Mouse (Mus musculus): ENCODE results near the gene Dcp1a.

The Dcp1a gene

DNA sequence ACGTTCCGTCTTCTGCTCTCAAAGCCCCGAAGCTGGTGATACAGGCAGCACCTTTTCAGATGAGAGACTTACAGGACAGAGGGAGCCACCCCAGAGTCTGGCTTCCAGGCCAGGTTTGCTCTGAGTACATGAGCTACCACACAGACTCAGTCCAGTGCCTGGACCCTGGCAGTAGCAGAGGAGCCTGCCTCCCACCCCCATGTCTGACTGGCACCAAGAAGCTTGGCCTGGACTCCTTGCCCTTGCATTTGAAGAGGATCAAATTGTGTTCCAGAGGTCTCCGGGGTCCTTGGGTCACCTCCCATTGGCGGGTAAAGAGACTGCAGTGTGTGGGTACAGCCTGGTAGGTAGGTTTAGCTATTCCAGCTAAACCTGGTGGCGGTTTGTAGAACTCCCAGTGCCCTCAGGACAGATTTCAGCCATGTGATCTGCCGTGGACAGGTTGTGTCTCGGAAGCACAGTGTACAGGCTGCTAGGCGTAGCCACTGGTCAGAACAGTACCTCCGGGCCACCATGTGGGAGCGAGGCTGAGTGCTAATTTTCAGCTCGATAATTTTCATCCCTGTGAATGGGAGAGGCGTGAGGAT, 81.6 kb downstream of the Dcp1a start:
- DNase-seq (ENCODE audit: low read depth): no peak

- DNase-seq (ENCODE audit: low read depth): no peak
Measured at GRCm38 (mm10) chr14:30561470-30562187, 82.3 kb downstream of the Dcp1a start.

DNA sequence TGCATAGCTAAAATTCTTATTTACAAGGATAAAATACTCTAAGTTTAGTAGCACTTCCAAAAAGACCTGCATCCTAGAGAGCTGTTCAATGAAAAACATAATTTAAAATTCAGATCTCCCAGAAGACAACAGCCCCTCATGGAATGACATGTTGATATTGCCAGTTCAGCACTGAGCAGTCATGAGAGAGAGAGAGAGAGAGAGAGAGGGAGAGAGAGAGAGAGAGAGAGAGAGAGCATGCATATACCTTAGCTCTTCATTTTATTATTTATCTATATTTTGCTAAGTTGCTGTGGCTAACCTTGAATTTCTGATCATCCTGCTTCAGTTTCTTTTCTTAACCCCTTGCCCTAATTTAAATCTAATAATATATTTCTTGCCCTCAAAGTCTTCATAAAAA, 83.0 kb downstream of the Dcp1a start:
- DNase-seq (ENCODE audit: low read depth): no peak

- DNase-seq (ENCODE audit: low read depth): peak; percentile 80
Measured at GRCm38 (mm10) chr14:30564451-30564850, 85.1 kb downstream of the Dcp1a start.

DNA sequence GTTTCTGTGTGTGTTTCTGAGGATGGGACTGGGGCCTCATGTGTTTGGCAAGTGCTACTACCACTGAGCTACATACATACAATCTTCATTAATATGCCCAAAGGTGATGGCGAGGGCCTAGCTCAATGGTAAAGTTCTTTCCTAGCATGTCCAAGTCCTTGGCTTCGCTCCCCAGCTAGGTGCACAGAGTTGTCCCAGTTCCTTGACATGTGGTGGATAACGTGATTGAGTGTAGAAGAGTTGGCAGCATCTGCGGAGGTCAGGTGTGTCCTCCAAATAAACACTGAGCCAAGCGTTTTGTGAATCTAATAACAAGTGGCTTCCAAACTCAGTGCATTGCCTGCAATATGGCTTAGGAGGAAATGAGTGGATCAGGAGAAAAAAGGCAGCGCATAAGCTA, 87.0 kb downstream of the Dcp1a start:
- no peak for DNase-seq (ENCODE audit: low read depth)

- DNase-seq (ENCODE audit: low read depth): no peak
Measured at GRCm38 (mm10) chr14:30568016-30568415, 88.7 kb downstream of the Dcp1a start.

DNA sequence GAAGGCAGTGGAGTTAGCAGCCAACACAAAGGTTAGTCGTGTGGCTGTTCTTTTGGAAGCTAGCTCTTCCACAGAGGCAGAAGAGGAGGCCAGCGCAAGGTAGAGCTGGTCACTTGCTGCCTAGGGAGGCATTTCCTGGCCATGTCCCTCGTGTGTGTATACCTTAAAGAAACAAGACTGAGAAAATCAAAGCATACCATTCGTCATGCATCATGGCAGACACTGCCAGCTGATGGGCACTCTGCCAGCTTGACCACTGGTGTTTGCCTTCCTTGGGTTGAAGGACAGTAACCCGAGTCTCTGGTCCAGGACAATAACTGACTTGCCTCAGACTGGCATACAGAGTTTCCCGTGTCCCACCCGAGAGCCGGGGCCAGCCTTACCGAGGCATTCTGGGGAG, 91.0 kb downstream of the Dcp1a start:
- peak; percentile 48 for DNase-seq (ENCODE audit: low read depth)

GRCm38 (mm10) chr14:30572253-30572652, 92.9 kb downstream of the Dcp1a start:
- DNase-seq (ENCODE audit: low read depth): no peak

DNA sequence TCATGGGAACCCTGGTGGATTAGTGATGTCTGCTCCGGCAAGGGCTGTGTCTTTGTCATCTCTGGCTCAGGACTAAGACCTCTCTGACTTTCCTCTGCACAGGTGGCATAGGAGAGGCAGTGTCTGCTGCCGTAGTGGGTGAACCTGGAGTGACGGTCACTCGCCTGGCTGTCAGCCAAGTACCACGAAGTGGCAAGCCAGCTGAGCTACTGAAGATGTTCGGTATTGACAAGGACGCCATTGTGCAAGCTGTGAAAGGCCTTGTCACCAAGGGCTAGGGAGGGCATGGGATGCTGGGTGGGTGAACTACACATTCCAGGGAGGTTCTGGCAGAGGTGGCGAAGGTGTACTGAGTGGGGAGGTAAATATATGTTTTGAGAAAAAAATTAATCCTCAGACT, 93.9 kb downstream of the Dcp1a start:
- DNase-seq (ENCODE audit: low read depth): no peak

DNA sequence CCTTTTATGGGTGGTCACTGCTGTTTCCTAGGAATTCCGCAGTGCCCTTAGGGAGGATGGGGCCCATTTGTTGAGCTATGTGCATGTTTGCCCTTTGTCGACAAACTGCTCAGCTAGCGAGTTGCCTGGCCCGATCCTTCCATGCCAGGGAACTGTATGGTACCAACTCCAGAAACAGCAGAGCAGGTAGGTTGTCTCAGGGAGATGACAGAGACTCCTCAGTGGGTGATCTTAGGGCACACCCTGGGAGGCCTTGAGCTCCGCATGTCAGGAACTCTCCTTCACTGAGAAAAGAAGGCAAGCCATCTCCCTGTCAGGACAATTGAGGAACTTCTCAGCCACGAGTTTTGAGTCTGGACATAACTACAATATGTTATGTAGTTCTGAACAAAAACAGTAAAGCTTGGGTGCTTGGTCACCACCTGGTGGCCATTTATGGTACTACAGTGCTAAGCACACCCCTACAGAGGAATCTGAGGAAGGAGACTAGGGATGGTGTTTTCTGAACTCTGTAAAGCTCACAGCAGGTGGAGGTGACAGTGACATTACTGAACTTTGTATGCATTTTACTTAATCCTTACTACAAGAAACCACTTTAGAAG, 94.7 kb downstream of the Dcp1a start:
- peak; percentile 83 for DNase-seq (ENCODE audit: low read depth)

DNA sequence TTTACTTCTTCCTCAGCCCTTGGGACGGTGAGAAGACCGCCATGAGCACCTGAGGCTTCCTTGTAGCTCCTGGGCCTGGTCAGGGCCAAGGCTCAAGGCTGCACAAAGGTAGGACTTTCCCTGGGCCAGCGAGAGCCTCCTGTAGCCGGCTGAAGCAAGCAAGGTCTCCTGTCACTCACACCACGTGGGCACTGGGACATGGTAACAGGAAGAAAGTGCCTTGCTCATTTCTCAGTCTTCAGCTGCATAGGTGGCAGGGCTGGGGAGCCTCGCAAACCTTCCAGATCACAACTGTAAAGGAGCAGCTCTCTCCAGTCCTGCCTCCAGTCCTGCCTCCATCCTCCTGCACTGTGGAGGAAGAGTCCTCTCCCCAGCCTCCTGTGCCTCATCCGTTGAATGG, 96.5 kb downstream of the Dcp1a start:
- no peak for DNase-seq (ENCODE audit: low read depth)

GRCm38 (mm10) chr14:30576260-30576659, 96.9 kb downstream of the Dcp1a start:
- peak; percentile 58 for DNase-seq (ENCODE audit: low read depth)

All from 416B (cell line).